Mouse (Mus musculus) T-helper 1 cell (primary cell): ENCODE measurements around the gene Pacs2.

Experiments used
- in situ Hi-C: fragments of 300-600 bp; cut with MboI, MseI; formaldehyde crosslinking; loops from one replicate; pipeline ENCODE4 v1.15.1; 2025; ENCODE audit warnings: high pct_unique_total_duplicates

The Pacs2 gene

GRCm38 (mm10) chr12:113012443-113012842 lies 1.9 kb upstream of the Pacs2 start:
- in situ Hi-C loops = no loop called here

GRCm38 (mm10) chr12:113013021-113013491 lies 1.3 kb upstream of the Pacs2 start:
- in situ Hi-C loops = no loop called here

DNA sequence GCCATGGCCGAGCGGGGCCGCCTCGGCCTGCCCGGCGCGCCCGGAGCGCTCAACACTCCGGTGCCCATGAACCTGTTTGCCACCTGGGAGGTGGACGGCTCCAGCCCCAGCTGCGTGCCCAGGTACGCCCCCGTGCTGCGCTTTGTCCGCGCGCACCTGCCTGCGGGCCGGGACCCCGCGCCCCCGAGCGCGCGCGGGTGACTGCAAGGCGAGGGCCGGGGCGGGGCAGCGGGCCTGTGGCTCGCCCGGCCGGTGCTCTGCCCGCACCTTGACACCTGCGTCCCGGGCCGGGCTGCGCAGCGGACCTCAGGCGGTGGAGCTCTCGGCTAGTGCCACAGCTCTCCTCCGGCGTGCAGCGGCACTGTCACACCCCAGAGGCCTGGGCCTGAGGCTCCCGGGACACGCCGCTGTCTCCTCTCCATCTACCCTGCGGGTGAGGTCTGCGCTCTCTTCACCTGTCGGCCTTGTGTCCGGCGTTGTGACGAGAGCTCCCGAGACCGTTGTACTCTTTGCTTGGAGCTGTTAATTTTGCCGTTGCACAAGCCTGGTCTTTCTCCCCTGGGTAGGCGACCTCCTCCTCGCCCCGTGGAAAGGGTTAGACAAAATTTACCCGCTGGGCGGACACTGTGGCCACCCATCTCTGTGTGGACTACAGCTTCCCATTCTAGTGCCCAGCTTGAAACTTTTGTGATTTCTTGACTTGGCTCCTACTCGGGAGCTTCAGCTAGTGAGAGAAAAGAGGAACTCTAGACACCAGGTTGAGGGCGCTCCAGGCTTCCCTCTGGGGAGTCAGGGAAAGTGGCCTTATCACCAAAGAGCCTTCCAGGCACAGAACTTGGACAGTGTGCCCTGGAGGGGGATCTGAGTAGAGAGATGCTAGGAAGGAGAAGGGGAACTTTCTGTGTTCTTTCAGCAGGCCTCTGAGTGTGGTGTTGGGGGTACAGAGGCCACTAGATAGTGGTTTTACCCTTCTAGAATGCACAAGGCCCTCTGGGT lies 551 bp downstream of the Pacs2 start:
- in situ Hi-C loops = no loop called here

GRCm38 (mm10) chr12:113015956-113016355 lies 1.6 kb downstream of the Pacs2 start:
- in situ Hi-C loops = no loop called here

DNA sequence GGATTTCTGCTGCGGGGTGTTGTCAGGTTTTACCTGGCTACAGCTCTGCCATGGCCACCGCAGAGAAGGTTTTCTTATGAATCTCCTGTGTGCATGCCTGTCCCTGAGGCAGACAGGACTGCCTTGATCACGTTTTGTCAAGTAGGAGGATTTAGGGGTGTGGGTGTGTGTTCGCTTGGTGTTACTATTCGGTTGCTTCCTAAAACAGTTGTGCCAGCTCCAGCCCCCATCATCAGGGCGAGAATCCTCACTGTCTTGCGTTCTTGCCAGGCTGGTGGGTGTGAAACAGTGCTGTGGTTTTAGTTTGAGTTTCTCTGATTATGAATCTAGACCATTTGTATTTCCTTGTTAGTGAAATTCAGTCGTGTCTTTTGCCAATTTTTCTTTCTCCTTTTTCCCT lies 2.7 kb downstream of the Pacs2 start:
- in situ Hi-C loops = no loop called here

GRCm38 (mm10) chr12:113017429-113017984 lies 3.2 kb downstream of the Pacs2 start:
- in situ Hi-C loops = no loop called here

DNA sequence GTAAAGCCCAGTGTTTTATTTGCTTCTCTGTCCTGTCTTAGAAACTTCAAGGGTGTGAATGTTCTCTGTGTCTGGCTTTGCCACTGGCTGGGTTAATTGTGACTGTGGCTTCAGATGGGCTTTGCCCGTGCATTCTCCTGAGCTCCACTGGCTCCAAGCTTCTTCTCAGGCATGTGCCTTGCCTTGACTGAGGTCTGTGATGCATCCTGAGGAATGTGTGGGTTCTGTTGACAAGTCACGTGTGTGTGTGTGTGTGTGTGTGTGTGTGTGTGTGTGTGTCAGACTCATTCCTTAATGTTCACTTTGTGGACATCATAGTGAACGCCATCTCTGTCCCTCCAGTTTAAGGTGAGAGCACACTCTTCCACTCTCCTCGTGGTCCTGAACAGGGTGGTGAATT lies 4.5 kb downstream of the Pacs2 start:
- in situ Hi-C loops = no loop called here

DNA sequence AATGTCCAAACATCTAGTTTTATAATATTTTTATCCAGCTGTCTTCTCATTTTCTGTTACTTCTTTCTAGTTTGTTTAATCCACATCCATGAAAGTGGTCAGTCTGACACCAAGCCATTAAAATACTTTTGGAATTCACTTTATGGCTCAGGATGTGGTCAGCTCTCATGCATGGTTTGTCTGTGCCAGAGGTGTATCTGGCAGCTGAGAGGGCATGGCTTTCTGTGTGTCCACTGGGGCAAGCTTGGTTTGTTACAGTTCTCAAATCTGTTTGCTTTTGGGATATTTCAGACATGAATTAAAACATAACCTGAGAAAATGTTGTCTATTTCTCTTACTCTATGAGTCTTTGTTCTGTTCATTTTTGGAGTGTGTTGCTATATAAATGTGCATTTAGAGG lies 7.2 kb downstream of the Pacs2 start:
- in situ Hi-C loops = no loop called here

- in situ Hi-C loops = no loop called here
Observed at GRCm38 (mm10) chr12:113023082-113023481, 8.8 kb downstream of the Pacs2 start.

DNA sequence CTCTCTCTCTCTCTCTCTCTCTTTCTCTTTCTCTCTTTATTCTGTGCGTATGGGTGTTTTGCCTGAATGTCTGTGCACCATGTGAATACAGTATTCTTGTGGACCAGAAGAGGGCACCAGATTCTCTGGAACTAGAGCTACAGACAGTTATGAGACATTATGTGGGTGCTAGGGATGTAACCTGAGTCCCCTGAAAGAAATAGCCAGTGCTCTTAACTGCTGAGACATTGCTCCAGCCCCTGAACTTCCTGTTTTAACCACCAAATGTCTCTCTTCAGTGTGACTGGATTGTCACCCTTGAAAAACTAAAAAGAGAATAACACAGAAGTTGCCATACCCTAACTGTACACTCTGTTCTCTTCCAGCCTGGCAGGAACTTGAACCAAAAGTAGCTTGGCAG lies 12.2 kb downstream of the Pacs2 start:
- in situ Hi-C loops = no loop called here

- in situ Hi-C loops = no loop called here
Observed at GRCm38 (mm10) chr12:113027495-113027894, 13.2 kb downstream of the Pacs2 start.

- in situ Hi-C loops = no loop called here
Observed at GRCm38 (mm10) chr12:113028067-113028466, 13.8 kb downstream of the Pacs2 start.

DNA sequence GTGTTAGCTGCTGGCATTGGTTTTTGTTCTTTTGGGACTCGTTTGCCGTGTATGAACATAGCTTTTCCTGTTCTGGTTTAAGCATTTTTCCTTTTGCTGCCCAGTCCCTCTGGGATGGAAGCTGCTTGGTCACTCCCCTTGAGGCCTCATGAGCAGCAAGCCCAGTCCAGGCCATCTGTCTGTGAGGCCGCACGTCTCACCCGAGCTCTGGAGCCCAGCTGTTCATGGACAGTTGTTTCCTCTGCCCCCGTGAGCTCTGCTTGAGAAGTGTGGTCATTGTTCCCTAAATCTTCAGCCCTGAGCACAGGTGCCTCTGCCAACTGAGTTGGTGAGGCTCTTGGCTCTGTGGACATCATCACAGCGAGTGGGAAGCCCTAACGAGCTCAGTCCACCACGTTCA lies 14.6 kb downstream of the Pacs2 start:
- in situ Hi-C loops = no loop called here

DNA sequence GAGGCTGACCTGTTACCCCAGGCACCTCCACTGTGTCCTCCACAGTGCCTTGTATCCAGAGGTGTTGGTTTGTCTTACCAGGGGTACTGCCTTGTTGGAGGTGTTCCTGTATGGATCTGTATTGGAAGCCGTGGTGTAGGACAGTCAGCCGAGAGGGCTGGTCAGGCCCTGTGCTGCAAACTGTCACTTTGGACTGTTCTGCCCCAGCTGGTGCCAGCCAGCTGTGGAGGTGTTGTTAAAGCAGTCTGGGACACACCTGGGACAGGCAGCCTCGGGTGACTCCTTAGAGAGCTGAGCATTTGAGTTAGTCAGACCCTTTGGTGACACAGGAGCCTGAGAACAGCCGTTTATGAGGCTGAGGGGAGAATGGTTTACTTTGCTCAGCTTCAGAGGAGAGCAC lies 15.7 kb downstream of the Pacs2 start:
- in situ Hi-C loops = no loop called here

DNA sequence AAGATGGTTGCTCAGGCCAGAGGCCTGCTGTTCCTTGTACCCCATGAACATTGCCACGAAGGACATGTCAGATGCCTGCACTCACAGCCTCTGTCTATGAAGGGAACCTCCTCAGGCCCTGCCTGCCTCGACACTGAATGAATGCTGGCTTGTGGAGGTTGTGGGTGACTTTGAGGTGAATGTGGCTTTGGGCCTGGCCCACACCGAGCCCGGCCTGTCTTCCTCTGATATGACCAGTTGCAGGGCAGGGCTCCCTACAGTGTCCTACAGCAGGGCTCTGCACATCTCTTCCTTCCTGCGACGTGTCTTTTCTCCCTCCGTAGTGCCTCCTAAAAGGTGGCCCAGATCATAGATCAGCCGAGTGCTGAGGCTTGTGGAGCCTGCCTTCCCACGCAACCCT lies 16.7 kb downstream of the Pacs2 start:
- in situ Hi-C loops = no loop called here

- in situ Hi-C loops = no loop called here
Observed at GRCm38 (mm10) chr12:113031441-113031840, 17.1 kb downstream of the Pacs2 start.

GRCm38 (mm10) chr12:113032296-113033250 lies 18.3 kb downstream of the Pacs2 start:
- in situ Hi-C loops = no loop called here

DNA sequence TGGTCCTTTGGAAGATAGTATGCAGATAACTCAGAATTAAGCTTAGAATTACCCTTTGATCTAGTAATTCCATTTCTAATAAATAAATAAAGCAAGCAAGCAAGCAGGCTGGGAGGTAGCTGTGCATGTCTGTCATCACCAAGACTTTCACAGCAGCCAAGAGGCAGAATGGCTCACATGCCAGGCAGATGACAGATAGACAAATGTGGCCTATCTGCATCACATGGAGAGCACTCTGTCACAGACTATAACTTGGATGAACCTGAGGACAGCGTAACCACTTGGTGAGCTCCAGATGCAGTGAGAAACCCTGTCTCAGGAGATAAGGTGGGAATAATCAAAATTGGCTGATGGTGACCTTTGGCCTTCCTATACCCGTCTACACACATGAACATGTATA lies 20.8 kb downstream of the Pacs2 start:
- in situ Hi-C loops = no loop called here

DNA sequence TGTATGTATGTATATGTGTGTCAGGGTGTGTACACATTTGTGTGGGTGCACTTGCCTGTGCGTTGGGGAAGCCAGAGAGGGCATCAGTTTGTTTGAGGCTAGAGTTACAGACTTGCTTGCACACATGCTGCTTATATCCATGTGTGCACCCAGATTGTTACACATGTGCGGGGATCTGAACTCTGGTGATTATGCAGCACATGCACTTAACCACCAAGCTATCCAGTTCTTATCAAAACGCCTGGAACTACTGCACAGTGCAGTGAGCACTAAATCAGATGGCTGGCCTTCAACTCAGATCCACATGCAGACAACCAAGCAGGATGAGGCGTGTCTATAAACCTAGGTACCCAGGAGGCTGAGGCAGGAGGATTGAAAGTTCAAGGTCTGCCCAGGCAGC lies 22.7 kb downstream of the Pacs2 start:
- in situ Hi-C loops = no loop called here

DNA sequence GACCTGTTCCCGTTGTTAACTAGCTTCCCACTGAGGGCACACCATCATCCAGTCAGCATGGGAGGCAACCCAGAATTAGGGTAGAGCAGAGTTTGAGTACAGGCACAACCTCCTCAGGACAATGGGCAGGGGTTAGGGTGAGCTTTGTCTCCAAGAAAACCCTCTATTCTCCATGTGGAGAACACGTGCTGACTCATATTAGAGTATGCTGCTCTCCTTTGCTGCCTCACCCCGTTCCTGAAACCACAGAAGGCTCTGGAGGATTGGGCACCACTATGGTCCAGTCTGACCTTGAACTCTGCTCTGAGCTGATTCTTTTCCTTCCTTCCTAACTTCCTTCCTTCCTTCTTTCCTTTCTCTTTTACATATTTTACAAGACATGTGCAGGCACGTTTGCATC lies 24.1 kb downstream of the Pacs2 start:
- in situ Hi-C loops = no loop called here

GRCm38 (mm10) chr12:113041481-113042439 lies 27.5 kb downstream of the Pacs2 start:
- in situ Hi-C loops = no loop called here
